Mouse (Mus musculus): Measurements from ENCODE around the gene Pptc7. TPM values are rescaled to one million over a fixed set of nuclear protein-coding genes. Genes with fewer than 3 reads are reported as not detected.
A peak's percentile ranks its signal among the peaks of the same experiment; 100 is the strongest.

Gene Pptc7
- polyA plus RNA-seq, 1 experiment from 2014 or later = 8.3 TPM

DNA sequence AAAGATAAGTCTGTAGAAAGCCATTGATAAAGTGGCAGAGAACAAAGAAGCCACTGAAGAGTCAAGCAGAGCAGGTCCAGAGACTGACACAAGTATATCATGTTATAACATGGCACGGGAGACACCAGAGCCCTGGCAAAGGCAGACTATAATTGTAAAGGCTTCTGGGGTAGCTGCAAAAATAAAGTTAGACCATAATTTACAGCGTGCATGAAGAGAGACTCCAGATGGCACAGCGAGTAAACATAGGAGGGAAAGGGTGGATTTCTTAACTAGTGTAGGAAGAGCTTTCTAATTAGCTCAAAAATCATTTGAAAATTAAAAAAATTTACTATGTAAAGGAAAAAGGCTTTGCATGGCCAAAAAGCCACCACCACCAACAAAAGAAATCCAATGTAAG lies 43.1 kb downstream of the Pptc7 start:
- no peaks in the 10 kb centered on the region for H3K36me3 ChIP-seq (ENCODE audit: control insufficient read depth, insufficient read depth, low read length)
- 83% methylated on average over 3 of the region's 3 CpGs for WGBS
- no peak overlapping the region for H3K4me2 ChIP-seq (ENCODE audit: low read depth, low read length)
- H3K9me3 ChIP-seq (replicated peaks; ENCODE audit: control insufficient read depth, low read length) = no peaks in the 10 kb centered on the region
- H3K27ac ChIP-seq (ENCODE audit: low read length) = no peak overlapping the region
- no peaks in the 10 kb centered on the region for H3K4me1 ChIP-seq (ENCODE audit: control insufficient read depth, insufficient read depth, low read length)
- ATAC-seq (ENCODE audit: insufficient read depth, low FRiP score) = no peak
- no peak overlapping the region for H3K9ac ChIP-seq (ENCODE audit: low read length)
- no peak overlapping the region for H3K4me3 ChIP-seq (replicated peaks; ENCODE audit: low read length)
- no peaks in the 10 kb centered on the region for H3K27me3 ChIP-seq (ENCODE audit: control insufficient read depth, insufficient read depth, low read length)

DNA sequence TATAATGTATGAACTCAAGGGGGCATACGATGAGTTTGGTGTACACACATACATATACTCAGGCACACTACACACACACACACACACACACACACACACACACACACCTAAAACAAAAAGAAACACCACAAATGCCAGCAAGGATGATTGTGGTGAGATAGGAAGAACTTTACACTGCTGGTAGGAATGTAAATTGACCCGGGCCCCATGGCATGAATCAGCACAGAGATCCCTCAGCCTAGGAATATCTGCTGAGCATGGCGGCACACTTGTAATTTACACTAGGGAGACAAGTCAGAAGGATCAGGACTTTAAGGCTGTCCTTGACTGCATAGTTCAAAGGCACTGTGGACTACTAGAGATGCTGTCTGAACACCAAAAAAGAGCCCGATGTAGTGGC lies 46.1 kb downstream of the Pptc7 start:
- no peak overlapping the region for H3K9ac ChIP-seq (ENCODE audit: low read length)
- no peak for ATAC-seq (ENCODE audit: insufficient read depth, low FRiP score)
- H3K4me1 ChIP-seq (ENCODE audit: control insufficient read depth, insufficient read depth, low read length) = no peaks in the 10 kb centered on the region
- H3K4me2 ChIP-seq (ENCODE audit: low read depth, low read length) = no peak overlapping the region
- no peak overlapping the region for H3K4me3 ChIP-seq (replicated peaks; ENCODE audit: low read length)
- H3K36me3 ChIP-seq (ENCODE audit: control insufficient read depth, insufficient read depth, low read length) = no peaks in the 10 kb centered on the region
- H3K27ac ChIP-seq (ENCODE audit: low read length) = no peak overlapping the region
- 82% methylated on average over 4 of the region's 4 CpGs for WGBS
- no peaks in the 10 kb centered on the region for H3K27me3 ChIP-seq (ENCODE audit: control insufficient read depth, insufficient read depth, low read length)
- no peaks in the 10 kb centered on the region for H3K9me3 ChIP-seq (replicated peaks; ENCODE audit: control insufficient read depth, low read length)

GRCm38 (mm10) chr5:122334682-122335081 lies 50.5 kb downstream of the Pptc7 start:
- H3K27me3 ChIP-seq (ENCODE audit: control insufficient read depth, insufficient read depth, low read length) = no peaks in the 10 kb centered on the region
- H3K9me3 ChIP-seq (replicated peaks; ENCODE audit: control insufficient read depth, low read length) = no peaks in the 10 kb centered on the region
- no peak overlapping the region for H3K4me3 ChIP-seq (replicated peaks; ENCODE audit: low read length)
- ATAC-seq (ENCODE audit: insufficient read depth, low FRiP score) = no peak
- H3K4me2 ChIP-seq (ENCODE audit: low read depth, low read length) = no peak overlapping the region
- H3K9ac ChIP-seq (ENCODE audit: low read length) = no peak overlapping the region
- no peak overlapping the region for H3K27ac ChIP-seq (ENCODE audit: low read length)
- WGBS = 77% methylated on average over 3 of the region's 3 CpGs
- no peaks in the 10 kb centered on the region for H3K4me1 ChIP-seq (ENCODE audit: control insufficient read depth, insufficient read depth, low read length)
- H3K36me3 ChIP-seq (ENCODE audit: control insufficient read depth, insufficient read depth, low read length) = no peaks in the 10 kb centered on the region

GRCm38 (mm10) chr5:122336554-122337294 lies 52.6 kb downstream of the Pptc7 start:
- no peak for ATAC-seq (ENCODE audit: insufficient read depth, low FRiP score)
- Histone ChIP-seq H3K9me3 (replicated peaks; ENCODE audit: control insufficient read depth, low read length) (no peaks in the 10 kb centered on the region), H3K36me3 (ENCODE audit: control insufficient read depth, insufficient read depth, low read length) (no peaks in the 10 kb centered on the region), H3K9ac (ENCODE audit: low read length) (no peak overlapping the region), H3K4me1 (ENCODE audit: control insufficient read depth, insufficient read depth, low read length) (no peaks in the 10 kb centered on the region), H3K27ac (ENCODE audit: low read length) (no peak overlapping the region), H3K4me3 (replicated peaks; ENCODE audit: low read length) (no peak overlapping the region), H3K27me3 (ENCODE audit: control insufficient read depth, insufficient read depth, low read length) (no peaks in the 10 kb centered on the region), H3K4me2 (ENCODE audit: low read depth, low read length) (no peak overlapping the region)
- 83% methylated on average over 7 of the region's 7 CpGs for WGBS

GRCm38 (mm10) chr5:122342874-122343273 lies 58.7 kb downstream of the Pptc7 start:
- Histone ChIP-seq H3K36me3 (ENCODE audit: control insufficient read depth, insufficient read depth, low read length) (no peaks in the 10 kb centered on the region), H3K9ac (ENCODE audit: low read length) (no peak overlapping the region), H3K27me3 (ENCODE audit: control insufficient read depth, insufficient read depth, low read length) (no peaks in the 10 kb centered on the region), H3K27ac (ENCODE audit: low read length) (no peak overlapping the region), H3K4me1 (ENCODE audit: control insufficient read depth, insufficient read depth, low read length) (no peaks in the 10 kb centered on the region), H3K9me3 (replicated peaks; ENCODE audit: control insufficient read depth, low read length) (no peaks in the 10 kb centered on the region), H3K4me2 (ENCODE audit: low read depth, low read length) (no peak overlapping the region), H3K4me3 (replicated peaks; ENCODE audit: low read length) (no peak overlapping the region)
- 73% methylated on average over 1 of the region's 1 CpGs for whole genome bisulfite sequencing
- ATAC-seq (ENCODE audit: insufficient read depth, low FRiP score) = no peak

GRCm38 (mm10) chr5:122343768-122344167 lies 59.6 kb downstream of the Pptc7 start:
- no peak for ATAC-seq (ENCODE audit: insufficient read depth, low FRiP score)
- no peak overlapping the region for H3K27ac ChIP-seq (ENCODE audit: low read length)
- no peak overlapping the region for H3K4me3 ChIP-seq (replicated peaks; ENCODE audit: low read length)
- WGBS = 51% methylated on average over 7 of the region's 7 CpGs
- no peaks in the 10 kb centered on the region for H3K36me3 ChIP-seq (ENCODE audit: control insufficient read depth, insufficient read depth, low read length)
- H3K4me2 ChIP-seq (ENCODE audit: low read depth, low read length) = no peak overlapping the region
- H3K27me3 ChIP-seq (ENCODE audit: control insufficient read depth, insufficient read depth, low read length) = no peaks in the 10 kb centered on the region
- no peaks in the 10 kb centered on the region for H3K9me3 ChIP-seq (replicated peaks; ENCODE audit: control insufficient read depth, low read length)
- no peaks in the 10 kb centered on the region for H3K4me1 ChIP-seq (ENCODE audit: control insufficient read depth, insufficient read depth, low read length)
- no peak overlapping the region for H3K9ac ChIP-seq (ENCODE audit: low read length)

DNA sequence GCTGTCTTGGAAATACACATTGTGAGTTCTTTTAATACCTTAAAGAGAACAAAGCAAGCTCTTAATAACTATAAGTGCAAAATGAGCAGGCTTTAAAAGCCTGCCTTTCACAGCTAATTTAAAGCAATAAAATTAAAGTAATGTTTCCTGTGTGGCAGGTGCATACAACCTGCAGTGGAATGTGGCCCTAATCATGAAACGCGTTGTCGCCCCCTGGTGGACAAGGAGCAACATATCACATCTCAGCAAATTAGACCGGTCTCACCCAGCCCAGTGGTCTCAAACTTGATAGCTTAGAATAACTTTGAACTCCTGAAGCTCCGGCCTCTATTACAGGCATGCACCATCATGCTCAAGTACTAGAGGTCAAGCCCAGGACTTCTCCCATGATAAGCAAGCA lies 60.1 kb downstream of the Pptc7 start:
- Histone ChIP-seq H3K36me3 (ENCODE audit: control insufficient read depth, insufficient read depth, low read length) (no peaks in the 10 kb centered on the region), H3K4me2 (ENCODE audit: low read depth, low read length) (no peak overlapping the region), H3K4me1 (ENCODE audit: control insufficient read depth, insufficient read depth, low read length) (no peaks in the 10 kb centered on the region), H3K27me3 (ENCODE audit: control insufficient read depth, insufficient read depth, low read length) (no peaks in the 10 kb centered on the region), H3K9me3 (replicated peaks; ENCODE audit: control insufficient read depth, low read length) (no peaks in the 10 kb centered on the region), H3K9ac (ENCODE audit: low read length) (no peak overlapping the region), H3K27ac (ENCODE audit: low read length) (no peak overlapping the region), H3K4me3 (replicated peaks; ENCODE audit: low read length) (no peak overlapping the region)
- 4% methylated on average over 5 of the region's 5 CpGs for whole genome bisulfite sequencing
- peak; percentile 37; the same call in 1 of the 2 replicates for ATAC-seq (ENCODE audit: insufficient read depth, low FRiP score)

- ATAC-seq (ENCODE audit: insufficient read depth, low FRiP score) = no peak
- Histone ChIP-seq H3K9me3 (replicated peaks; ENCODE audit: control insufficient read depth, low read length) (no peaks in the 10 kb centered on the region), H3K27ac (ENCODE audit: low read length) (no peak overlapping the region), H3K27me3 (ENCODE audit: control insufficient read depth, insufficient read depth, low read length) (no peaks in the 10 kb centered on the region), H3K4me3 (replicated peaks; ENCODE audit: low read length) (no peak overlapping the region), H3K4me1 (ENCODE audit: control insufficient read depth, insufficient read depth, low read length) (no peaks in the 10 kb centered on the region), H3K36me3 (ENCODE audit: control insufficient read depth, insufficient read depth, low read length) (no peaks in the 10 kb centered on the region), H3K4me2 (ENCODE audit: low read depth, low read length) (no peak overlapping the region), H3K9ac (ENCODE audit: low read length) (no peak overlapping the region)
- 80% methylated on average over 4 of the region's 4 CpGs for WGBS
Observed at GRCm38 (mm10) chr5:122345777-122346176, 61.6 kb downstream of the Pptc7 start.

GRCm38 (mm10) chr5:122353807-122354491 lies 69.8 kb downstream of the Pptc7 start, which contains the start of the genes Rad9b and Vps29:
Rad9b (minus strand) TSS chr5:122354233.
Vps29 (plus strand) TSS chr5:122354369.
- peak within 1 kb of the TSS; percentile 96 for H3K9ac ChIP-seq (ENCODE audit: low read length)
- WGBS = under 1% methylated on average over 51 of the region's 51 CpGs
- peak; percentile 92 for ATAC-seq (ENCODE audit: insufficient read depth, low FRiP score)
- H3K4me1 ChIP-seq (ENCODE audit: control insufficient read depth, insufficient read depth, low read length) = peaks cover 6% of the 10 kb centered on the region; the same call in 1 of the 2 replicates
- no peaks in the 10 kb centered on the region for H3K36me3 ChIP-seq (ENCODE audit: control insufficient read depth, insufficient read depth, low read length)
- H3K27me3 ChIP-seq (ENCODE audit: control insufficient read depth, insufficient read depth, low read length) = no peaks in the 10 kb centered on the region
- H3K4me3 ChIP-seq (replicated peaks; ENCODE audit: low read length) = peak within 1 kb of the TSS; percentile 96
- no peaks in the 10 kb centered on the region for H3K9me3 ChIP-seq (replicated peaks; ENCODE audit: control insufficient read depth, low read length)
- H3K27ac ChIP-seq (ENCODE audit: low read length) = peak within 1 kb of the TSS; percentile 69
- H3K4me2 ChIP-seq (ENCODE audit: low read depth, low read length) = peak within 1 kb of the TSS; percentile 91
